Mouse (Mus musculus) brain, embryonic 14.5 days (tissue): ENCODE measurements around the gene Irf3.

ENCODE experiments used
- CTCF ChIP-seq: fragments of 200-500 bp; IDR thresholded peaks from 2 replicates; pipeline ENCODE4 v1.5.1; 2012; ENCODE audit warnings: inconsistent platforms, mild to moderate bottlenecking, moderate library complexity, borderline replicate concordance; ENCODE audit not compliant: insufficient read depth, insufficient read length; ENCODE audit errors: extremely low read depth
- POLR2A ChIP-seq: fragments of 200-500 bp; IDR thresholded peaks from 2 replicates; pipeline ENCODE4 v1.6.1; 2012; ENCODE audit warnings: mild to moderate bottlenecking, inconsistent platforms, borderline replicate concordance; ENCODE audit not compliant: poor library complexity, insufficient read depth, insufficient read length, severe bottlenecking; ENCODE audit errors: extremely low read depth

GRCm38 (mm10) chr7:45037720-45038361 lies 40.4 kb downstream of the Irf3 start:
- TF ChIP-seq POLR2A (no peak), CTCF (peak; percentile 77)
